Mouse (Mus musculus) intestine, embryonic 16.5 days (tissue): Measurements from ENCODE around the gene Xrcc3. TPM values are rescaled to one million over a fixed set of nuclear protein-coding genes. Genes with fewer than 3 reads are reported as not detected.

ENCODE experiments used
- polyA plus RNA-seq: library from polyadenylated mRNA; unstranded; fragments of >200 nt; fragmentation: Nextera tagmentation; extraction: Ambion mirVana; gene quantifications from 2 replicates; pipeline ENCODE4 v1.2.1, GENCODE M21; 2015

The Xrcc3 gene
- polyA plus RNA-seq, 1 experiment from 2014 or later = 11.0 TPM

Other genes starting within 250 kb of the Xrcc3 start
- gene Mark3, start 239.3 kb downstream of the Xrcc3 start, polyA plus RNA-seq = 13.4 and 14.2 TPM in 2 replicates
- 927 and 953 TPM in 2 replicates for gene Ckb, start 141.5 kb downstream of the Xrcc3 start, polyA plus RNA-seq
- 11.3 and 12.7 TPM in 2 replicates for gene Trmt61a, start 135.8 kb downstream of the Xrcc3 start, polyA plus RNA-seq
- gene Bag5, start 100.6 kb downstream of the Xrcc3 start, polyA plus RNA-seq = 43.0 and 46.2 TPM in 2 replicates
- gene Apopt1, start 100.6 kb downstream of the Xrcc3 start, polyA plus RNA-seq = 56.2 and 58.2 TPM in 2 replicates
- 75.7 and 83.4 TPM in 2 replicates for gene Klc1, start 55.0 kb downstream of the Xrcc3 start, polyA plus RNA-seq
- gene Zfyve21, start 297 bp upstream of the Xrcc3 start, polyA plus RNA-seq = 232 and 245 TPM in 2 replicates
- 5.6 and 7.9 TPM in 2 replicates for gene Ppp1r13b, start 94.2 kb upstream of the Xrcc3 start, polyA plus RNA-seq
- gene Atp5mpl, start 153.1 kb upstream of the Xrcc3 start, polyA plus RNA-seq = 900 and 957 TPM in 2 replicates
- 0.20 and 0.24 TPM in 2 replicates for gene Tdrd9, start 157.7 kb upstream of the Xrcc3 start, polyA plus RNA-seq
- not detected in 2 replicates for gene Rd3l, start 167.4 kb upstream of the Xrcc3 start, polyA plus RNA-seq